Mouse (Mus musculus) 3134 (cell line): ENCODE measurements around the gene Aldh3a2.
"Not testable (repeated sequence)": the region's sequence is repeated elsewhere in the genome, so short reads cannot be mapped to it uniquely, and the experiment has no call there.

Experiments used
- DNase-seq: peaks from one replicate; pipeline ENCODE4 v3.0.0-alpha.2; 2011; ENCODE audit warnings: low spot score; ENCODE audit not compliant: insufficient read length; ENCODE audit errors: extremely low read depth

Gene Aldh3a2

DNA sequence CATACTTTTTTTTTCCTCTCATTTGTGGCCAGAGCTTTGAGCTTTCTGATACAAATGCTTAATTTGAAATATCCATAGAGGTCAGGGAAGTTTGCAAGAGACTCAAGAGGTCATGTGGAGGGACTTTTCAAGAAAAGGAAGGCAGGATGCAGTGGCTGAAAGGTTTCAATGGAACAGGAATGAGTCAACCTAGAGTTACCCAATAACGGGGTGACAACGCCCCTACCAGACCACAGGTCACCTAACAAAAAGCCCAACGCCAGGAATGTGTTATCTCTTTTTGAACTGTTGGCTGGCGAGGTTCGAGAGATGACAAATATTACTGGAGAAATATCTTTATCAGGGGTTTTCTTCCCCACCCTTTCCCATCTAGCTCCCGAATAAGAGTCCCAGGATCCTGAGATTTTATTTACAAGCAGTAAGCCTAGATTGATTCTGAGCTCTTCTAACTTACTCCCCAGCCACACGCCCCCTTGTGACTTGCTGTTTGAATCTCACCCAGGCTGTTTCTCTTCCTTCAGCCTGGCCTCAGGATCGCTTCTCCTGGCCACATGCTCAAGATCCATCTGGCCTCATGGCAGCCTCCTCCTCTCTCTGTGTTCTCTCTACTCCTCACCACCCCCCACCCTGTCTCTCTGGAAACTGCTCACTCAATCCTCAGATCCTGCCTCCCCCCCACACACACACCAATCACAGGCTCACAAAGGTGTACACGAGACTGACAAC is 46.9 kb downstream of the Aldh3a2 start:
- peak; percentile 47 for DNase-seq

DNA sequence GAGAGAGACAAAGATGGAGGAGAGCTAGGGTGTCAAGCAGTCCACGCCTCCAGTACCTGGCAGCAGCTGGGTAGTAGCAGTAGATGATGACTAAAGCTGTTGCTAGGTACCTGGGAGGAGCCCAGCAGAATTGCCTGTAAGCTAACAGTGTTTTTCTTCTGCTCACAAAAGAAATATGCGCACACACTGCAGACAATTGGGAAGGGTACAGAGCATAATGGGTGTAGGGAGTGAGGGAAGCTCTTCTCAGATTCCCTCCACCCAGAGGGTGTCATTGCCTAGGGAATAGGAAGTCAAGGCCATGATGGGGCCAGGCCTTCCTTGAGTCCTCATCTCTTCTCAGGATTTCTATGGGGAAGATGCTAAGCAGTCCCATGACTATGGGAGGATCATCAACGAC is 51.3 kb downstream of the Aldh3a2 start:
- no peak for DNase-seq

DNA sequence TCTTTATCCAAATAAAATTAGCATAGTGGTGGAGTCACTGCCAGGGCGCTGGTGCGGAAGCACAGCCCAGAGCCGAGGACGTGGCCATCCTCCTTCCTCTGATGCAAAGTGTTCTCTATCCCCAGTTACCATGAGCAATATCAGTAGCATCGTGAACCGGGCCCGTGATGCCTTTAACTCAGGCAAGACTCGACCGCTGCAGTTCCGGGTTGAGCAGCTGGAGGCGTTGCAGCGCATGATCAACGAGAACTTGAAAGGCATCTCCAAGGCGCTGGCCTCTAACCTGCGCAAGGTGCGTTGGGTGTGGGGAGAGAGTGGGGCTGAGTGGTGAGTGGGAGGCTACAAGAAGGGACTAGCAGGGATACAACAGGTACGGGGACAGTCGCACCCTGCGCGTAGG is 55.2 kb downstream of the Aldh3a2 start:
- no peak for DNase-seq

DNA sequence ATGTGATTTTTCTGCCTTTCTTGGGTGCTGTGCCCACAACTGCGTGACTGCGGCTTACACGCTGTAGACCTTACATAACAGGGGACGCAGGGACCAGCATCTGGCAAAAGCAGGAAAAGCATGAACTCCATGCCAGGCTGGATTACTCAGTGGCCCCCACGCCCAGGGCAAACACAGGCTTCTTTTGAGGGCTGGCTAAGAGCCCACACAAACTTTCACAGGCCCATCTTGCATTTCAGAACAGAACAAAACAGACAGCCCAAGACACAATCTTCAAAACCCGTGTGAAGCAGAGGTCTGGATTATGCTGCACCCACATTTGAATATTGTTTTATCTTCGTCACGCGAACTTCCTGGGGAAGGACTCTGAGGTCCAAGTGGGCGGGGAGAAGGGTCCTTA is 58.9 kb downstream of the Aldh3a2 start:
- peak; percentile 70 for DNase-seq

DNA sequence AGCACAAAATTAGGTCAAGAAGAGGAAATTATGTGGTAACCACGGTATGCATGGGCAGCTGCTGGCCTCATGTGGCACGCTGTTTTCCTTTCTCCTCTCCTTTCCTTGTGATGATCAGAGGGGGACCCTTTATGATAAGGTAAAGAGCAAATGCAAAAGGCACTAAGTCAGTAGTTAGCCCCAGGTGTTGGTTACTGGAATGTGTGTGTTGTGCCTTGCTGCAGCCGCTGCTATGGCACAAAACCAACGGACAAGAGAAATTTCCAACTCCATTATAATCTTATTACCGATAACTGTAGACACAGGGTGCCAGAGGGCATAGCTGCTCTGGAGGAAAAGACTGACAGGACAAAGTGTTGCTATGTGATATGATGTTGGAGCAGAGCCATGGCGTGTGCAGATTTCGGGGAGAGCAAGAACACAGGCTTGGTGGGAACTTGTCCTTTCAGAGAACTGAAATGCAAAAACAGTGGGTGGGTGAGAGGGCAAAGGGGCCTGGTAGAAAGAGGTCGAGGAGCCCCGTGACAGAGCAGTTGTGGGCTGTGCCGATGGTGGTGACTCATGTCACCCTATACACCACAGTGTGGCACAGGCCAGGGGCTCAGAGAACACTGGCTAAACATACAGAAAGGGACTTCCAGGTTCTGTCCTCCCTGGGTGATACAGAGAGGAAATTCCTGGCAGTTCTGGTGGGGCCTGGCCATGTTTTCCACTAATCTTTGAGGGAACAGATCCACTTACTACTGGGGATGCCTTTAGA is 59.6 kb downstream of the Aldh3a2 start, which contains the start of gene Aldh3a1:
Gene Aldh3a1 (plus strand): TSS at position 51 of the 760 bp plus-strand sequence.
- no peak for DNase-seq

DNA sequence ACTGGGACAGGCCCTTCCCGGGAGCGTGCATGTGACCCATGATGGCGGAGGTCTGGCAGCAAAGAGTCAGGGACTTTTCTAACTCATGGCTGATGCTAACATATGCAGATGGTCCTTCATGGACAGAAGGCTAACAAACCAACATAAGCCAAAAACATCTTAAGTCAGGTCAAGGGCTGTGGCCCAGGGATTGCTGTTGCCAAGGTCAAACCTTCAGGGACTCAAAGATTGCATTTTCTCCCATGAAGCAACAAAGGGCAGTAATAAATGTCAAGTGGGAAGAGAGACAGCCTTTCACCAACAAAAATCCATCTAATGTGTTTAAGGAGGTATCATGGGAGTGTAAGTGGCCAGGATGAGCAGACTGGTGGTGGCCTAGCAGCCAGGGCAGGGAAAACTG is 61.1 kb downstream of the Aldh3a2 start:
- DNase-seq = no peak

DNA sequence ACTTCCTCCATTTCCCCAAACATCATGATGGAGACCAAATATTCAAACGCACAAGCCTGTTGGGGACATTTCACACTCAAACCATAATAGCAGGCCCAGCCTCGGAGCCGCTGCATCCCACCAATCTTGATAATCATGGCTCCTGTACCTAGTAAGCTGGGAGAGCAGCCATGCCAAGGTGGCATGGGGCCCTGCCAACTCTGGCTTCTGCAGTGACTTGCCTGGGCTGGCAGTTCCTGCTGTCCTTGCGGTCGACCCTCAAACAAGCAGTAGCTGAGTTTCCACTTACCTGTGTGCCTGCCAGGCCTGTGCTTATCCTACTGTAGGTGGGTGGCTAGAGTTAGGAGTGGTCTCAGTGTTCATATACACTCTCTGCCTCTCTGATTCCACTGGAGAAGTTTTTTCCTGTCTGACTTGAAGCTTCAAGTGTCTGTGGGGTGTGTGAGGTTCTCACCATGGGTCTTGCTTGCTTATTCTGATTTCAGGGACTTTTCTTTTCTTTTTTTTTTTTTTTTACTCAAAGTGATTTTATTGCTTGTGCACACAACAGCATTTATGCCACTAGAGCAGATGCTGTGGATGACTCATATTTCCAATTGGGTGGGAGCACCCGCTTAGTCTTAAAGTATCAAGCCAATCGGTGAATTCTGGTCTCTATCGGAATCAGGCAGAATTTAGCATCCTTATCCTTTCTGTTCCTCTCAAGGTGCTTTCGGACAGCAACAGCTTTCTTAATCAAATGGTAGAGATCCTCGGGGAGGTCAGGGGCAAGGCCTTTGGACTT is 61.9 kb downstream of the Aldh3a2 start:
- no peak for DNase-seq

DNA sequence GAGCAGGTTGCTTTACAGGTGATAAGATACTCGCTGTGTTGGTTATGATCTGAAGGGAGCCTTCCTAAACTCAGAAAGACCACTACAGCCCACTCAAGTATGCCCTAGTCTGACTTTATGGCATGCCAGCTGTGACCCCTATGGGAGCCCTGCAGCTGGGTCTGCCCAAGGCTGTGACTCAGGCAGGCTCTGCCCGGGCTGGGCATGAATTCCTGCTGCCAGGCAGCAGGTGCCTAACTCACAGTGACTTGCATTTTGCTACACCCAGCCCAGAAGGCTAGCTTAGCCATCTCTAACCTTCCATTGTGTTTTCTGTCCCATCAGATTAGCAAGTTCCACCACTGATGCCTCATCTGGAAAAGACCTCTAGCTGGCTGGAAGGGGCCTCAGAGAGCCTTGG is 64.5 kb downstream of the Aldh3a2 start:
- DNase-seq = peak; percentile 51

DNA sequence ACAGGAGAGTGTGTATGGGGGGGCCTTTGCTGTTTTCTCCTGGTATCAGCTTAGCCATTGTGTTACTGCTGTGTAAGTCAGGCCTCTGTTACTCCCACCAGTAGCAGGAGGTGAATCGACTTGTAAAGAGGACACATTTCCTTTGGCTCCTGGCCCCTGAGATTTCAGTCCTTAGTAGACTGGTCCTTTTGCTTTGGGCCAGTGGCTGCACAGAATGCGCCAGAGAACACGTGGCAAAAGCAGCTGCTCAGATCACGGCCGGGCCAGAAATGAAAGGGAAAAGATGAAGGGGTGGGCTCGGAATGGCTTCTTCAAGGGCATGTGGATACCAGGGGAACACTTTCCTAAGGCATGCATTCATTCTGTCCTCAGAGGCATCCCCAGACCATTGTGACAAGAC is 65.1 kb downstream of the Aldh3a2 start:
- DNase-seq = no peak

DNA sequence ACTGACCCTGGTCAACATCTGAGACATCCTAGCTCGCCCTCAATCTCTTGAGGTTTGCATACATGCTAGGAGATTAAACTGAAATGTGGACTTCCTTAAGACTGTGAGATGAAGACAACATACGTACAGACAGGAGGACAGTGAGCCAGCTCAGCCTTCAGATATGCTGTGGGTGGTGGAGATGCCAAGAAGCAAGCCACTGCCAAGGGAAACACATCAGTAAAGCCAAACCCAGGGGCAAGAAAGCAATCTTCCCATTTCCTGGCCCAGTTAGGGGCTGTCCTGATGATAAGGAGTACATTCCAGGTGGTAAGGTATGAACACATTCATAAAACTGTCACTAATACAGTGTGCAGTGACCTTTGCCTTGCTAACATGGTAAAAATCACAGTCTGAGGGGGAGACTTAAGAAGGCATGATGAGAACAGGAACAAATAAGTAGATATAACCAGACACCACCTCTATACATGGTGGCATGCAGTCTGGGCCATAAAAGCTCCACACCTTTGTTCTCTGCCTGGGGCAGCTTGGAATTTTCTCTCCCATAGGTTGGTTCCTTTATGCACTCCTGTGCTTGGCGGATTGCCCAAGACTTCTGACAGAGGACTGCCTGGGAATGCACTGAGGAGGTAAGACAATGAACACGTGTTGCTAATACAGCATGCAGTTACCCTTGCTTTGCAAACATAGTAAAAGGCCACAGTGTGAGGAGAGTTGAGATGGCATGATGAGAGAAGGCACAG is 67.5 kb downstream of the Aldh3a2 start:
- peak; percentile 39 for DNase-seq

DNA sequence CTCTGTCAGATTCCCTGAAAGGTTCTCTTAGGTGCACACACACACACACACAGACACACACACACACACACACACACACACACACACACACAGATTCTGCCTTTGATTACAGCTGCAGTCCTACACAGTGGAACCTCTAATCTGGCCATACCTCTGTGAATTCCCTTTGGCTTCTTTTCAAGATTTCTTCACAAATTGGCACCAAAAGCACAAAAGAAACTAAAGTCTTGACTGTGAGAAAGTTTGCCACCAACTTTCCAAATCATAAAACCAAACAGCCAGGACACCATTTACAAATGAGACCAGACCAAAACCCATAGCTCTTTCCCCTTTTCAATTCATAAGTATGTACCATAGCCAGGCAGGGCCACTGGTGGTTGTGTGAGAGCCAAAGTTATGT is 69.3 kb downstream of the Aldh3a2 start:
- no peak for DNase-seq

DNA sequence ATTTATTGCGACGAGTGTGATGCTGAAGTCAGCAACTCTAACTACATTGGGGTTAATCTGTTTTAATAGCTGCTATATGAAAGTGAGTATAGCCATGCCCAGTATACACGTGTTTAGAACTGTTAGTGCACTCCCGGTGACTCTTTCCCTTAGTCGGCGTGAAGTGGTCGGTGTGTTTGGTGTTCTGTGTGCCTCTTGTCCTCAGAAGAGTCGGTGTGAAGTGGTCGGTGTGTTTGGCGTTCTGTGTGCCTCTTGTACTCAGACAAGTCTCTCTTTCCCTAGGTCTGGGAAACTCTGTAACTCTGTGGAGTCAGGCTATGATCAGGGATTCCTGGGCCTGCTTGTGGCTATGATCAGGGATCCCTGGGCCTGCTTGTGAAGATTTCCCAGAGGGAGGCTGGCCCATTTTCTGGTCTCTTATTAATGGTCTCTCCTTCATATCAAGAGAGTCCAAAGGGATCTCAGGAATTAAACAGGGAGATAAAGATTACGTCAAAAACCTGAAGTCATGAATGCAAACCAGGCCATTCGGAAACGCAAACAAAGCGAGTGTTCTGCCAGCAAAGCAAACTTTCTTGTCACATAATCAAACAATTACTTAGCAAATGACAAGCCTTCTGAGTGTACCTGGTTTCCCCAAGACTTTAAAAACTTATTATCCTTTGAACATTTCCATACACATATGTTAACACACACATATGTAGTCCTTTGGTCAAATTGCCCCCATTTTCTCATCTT is 70.5 kb downstream of the Aldh3a2 start:
- no peak for DNase-seq

DNA sequence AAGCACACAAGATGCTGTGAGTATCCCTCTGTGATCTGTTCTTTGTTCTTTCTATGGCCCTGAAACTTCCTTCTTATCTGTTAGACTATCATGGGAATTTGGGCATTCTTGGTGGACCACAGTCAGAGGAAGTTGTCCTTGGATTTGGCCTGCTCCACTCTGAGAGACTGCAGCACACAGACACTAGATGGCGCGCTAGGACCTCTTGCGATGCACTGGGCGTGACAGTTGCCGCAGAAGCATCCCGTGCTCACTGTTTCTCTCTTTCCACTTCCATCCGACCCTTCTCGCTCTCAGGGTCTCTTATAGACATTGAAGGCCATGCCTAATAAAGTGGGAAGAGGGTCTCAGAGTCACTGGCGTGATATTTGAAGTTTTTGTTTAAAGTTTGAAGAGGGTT is 73.9 kb downstream of the Aldh3a2 start:
- no peak for DNase-seq

DNA sequence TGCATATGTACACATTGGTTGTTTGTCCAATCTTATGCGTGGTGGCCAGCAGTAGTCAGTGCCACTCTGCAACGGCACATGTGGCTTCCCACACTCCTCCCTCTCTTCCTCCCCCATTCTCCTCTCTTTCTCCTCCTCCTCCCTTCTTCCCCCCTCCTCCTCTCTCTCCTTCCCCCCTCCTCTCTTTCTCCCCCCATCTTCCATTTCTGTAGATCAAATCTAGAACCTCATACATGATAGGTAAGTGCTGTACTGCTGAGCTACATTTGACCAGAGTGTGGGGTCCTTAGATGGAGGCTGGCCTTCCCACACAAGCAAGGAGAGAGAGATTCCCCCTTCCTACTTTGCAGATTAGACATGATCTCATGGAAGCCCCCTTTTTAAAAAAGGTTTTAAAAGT is 74.5 kb downstream of the Aldh3a2 start:
- no peak for DNase-seq

DNA sequence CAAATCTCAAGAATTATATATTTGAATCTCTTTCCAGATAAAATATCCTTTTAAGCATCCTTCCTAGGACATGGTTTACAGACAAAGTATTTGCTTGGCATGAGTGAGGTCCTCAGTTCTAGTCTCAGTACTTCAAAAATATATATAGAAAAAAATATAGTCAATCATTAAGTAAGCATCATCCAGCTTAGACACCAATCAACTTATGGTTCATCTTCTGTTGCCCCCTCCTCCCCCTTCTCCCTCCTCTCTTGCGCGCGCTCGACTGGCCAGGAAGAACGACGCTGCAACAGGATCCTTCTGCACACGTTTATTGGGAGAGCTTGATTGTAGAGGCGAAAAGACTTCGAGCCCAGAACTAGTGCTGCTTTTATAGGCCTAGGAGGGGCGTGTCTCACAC is 75.1 kb downstream of the Aldh3a2 start:
- not testable (repeated sequence) for DNase-seq

DNA sequence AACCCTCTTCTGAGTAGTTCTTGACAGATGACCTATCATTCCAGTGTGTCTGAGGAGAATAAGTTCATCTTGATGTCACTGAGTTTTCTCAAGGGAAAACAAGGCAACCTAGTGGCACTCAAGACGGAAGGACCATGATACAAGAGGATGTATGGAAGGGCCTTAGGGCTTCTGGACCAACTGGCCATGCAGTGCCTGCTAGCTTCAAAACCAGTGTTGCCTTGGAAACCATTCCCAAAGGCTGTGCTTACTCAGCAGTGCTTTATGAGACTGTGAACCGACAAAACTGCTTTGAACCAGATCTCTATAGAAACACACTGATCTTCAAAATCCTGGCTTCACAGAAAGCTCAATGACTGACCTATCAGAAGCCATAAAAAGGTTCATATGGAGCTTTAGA is 76.5 kb downstream of the Aldh3a2 start:
- no peak for DNase-seq

DNA sequence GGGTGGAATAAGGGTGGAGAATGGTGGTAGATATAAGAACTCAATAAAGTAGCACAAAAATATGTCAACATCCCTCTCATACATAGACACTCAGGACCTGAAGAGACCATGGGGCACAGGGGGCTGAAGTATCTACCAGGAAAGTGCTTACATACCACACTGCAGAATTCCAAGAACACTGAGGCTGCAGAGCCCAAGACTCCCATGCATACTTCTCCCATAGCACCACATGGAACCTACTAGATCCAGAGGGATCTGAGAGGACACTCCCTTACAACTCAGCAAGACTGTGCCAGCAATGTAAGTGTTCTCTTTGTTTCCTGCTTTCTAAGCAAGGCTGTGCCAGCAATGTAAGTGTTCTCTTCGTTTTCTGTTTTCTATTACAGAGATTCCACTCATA is 83.4 kb downstream of the Aldh3a2 start:
- DNase-seq = no peak

DNA sequence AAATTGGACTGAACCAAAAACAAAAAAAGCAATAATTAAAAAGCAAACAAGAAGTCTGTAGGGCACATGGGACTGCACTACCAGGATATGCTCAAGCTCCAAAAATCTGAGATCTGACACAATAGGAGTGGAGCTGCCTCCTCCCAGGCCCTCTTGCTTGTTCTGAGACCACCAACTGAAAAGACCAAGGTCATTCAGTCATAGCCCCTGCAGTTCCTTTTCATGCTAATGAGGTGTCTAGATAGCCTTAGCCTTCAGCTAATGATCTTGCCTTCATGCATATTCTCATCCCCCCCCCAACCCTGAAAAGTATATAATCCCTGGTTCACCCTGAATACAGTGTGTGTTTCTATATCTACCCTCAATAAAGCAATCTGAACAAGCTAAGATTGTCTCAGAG is 85.6 kb downstream of the Aldh3a2 start:
- no peak for DNase-seq

DNA sequence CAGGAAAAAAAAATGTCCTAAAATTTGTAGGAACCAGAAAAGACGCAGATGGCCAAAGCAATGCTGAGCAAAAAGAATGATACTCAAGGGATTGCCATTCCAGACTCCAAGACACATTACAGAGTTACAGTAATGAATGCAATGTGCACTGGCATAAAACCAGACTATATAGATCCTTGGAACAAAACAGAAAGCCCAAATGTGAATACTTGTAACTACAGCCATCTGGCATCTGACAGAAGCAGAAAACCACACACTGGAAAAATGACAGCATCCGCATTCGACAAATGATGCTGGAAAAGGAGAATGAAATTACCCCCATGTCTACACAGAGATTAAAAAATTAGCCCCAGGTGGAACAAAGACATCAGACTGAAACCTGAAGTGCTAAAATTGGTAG is 86.9 kb downstream of the Aldh3a2 start:
- DNase-seq = no peak

DNA sequence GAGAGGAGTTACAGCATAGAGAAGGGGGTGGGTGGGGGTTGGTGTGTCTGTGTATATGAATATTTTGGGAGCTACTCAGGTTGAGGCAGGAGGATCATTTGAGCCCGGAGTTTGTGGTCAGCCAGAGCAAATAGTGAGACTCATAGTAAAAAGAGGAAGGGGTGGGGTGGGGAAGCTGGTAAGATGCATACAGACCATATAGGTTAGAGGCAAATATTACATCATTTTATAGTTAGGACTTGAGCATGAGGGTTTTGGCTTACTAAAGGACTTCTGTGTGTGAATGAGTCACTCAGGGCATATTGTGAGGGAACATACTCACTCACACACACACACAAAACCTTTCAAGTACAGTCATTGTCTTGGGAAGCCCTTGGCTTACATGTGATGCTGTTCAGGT is 90.9 kb downstream of the Aldh3a2 start:
- no peak for DNase-seq
